Mouse (Mus musculus): ENCODE measurements around the gene Tbc1d2b. TPM values are rescaled to one million over a fixed set of nuclear protein-coding genes. Genes with fewer than 3 reads are reported as not detected.

The Tbc1d2b gene
- polyA plus RNA-seq, 1 experiment = 10.9 TPM

DNA sequence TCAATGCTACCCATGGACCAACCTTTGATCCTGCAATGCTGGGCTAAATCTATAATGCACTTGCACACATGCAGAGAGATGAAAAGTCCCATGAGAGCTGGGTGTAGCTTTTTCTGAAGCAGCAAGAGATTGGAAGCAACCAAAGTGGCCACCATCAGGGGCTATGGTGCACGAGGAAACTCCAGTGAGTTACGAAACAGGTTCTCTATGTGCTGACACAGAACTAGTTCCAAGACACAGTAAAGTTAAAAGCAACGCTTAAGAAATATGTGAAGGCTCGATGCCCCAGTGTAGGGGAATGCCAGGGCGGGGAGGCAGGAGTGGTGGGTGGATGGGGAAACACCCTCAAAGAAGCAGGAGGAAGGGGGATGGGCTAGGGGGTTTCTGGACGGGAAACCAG is 61.9 kb downstream of the Tbc1d2b start:
- no peak for DNase-seq (ENCODE audit: extremely low spot score in 1 of 2, low spot score in 1 of 2)

DNA sequence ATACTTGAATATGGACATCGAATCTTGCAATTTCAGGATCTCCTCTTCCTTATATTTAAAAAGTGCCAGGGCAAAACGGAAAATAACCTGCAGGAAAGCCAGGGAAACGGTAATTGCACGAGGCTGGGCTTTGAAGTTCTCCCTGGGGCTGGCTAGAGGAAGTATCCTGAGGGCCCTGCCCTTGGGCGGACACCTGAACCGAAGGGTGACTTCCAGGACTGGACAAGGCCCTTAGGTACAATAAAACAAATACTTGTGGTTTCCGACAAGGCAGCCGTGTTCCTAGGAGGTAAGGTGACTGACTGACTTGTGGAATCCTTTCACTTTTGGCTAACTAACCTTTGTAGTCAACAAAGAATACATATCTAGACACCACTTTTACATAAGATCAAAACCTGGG is 62.8 kb downstream of the Tbc1d2b start:
- DNase-seq (ENCODE audit: extremely low spot score in 1 of 2, low spot score in 1 of 2) = no peak

DNA sequence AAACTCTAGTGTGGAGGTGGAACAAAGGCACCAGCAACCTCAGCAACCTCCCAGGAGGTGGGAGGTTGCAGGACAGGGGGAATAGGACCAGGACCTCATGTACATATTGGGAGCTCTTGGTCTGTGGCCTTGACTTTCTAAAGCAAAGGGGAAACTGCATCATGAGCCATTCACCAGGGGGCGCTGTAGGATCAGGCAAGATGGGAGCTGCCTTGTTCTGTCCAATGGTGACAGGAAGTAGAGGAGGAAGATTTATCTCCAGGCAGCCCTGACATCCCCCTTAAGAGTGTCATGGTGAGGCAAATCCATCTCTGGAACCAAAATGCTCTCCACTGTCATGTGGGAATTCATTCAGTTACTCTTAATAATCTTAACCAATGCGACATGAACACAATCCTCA is 64.1 kb downstream of the Tbc1d2b start:
- peak; percentile 44 to 91 for DNase-seq (ENCODE audit: extremely low spot score in 1 of 2, low spot score in 1 of 2)

DNA sequence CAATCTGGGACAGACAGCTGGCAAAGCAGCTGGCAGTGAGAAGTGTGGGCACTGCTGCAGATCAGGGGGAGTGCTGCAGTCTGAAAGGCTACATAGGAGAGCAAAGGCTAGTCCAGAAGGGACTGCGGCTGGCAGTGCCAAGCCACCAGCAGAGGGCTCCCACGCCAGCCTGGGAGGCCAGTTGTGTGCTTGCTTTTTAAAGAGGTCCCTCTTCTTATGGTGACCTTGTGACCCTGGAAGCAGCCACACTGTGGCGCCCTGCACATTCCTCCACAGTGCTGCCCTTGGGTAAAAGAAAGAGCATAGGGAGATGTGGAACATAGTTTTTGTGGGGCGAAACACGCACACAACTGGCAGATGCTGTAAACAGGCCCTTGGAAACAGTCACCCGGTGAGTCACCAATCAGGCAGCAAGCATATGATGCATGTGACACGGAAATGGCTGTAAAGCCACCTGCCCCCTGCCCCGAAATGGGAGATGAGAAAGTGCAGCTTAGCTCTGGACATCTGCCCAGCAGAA is 66.1 kb downstream of the Tbc1d2b start:
- DNase-seq (ENCODE audit: extremely low spot score in 1 of 2, low spot score in 1 of 2) = peak in 1 of 2 experiments; percentile 23

DNA sequence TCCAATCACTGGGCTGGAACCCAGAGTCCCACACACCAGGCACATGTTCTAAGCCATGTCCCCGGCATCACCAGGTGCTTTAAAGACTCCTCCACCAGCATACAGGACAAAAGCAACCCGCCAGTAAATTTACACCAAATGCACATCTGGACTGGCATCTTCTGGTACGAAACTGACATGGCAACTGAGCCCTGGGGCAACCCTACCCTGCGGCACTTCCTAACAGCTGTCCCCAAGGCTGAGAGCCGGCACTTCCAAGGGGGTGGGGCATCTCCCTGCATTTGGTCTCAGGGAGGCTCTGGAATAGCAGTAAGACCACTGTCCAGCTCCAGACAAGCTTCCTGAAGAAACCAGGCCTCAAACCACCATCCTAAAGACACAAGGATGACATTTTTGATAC is 67.4 kb downstream of the Tbc1d2b start:
- DNase-seq (ENCODE audit: extremely low spot score in 1 of 2, low spot score in 1 of 2) = no peak

DNA sequence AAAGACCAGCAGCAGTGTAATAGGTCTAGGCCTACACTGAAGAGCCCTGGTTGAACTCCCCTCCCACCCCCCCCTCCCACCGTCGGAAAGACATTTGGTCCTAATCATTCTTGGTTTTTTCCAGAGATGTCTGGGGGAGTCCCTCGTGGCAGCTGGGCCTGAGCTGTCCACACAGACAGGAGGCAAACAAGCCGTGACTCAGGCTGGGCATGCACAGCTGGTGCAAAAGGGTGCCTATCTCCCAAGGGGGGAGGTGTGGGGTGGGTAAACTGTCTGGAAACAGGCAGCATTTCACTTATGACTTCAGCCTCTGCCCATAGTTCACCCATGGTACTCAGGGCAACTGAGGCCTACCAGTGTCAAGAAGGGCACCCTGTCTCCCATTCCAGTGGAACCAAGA is 69.1 kb downstream of the Tbc1d2b start:
- DNase-seq (ENCODE audit: extremely low spot score in 1 of 2, low spot score in 1 of 2) = no peak

DNA sequence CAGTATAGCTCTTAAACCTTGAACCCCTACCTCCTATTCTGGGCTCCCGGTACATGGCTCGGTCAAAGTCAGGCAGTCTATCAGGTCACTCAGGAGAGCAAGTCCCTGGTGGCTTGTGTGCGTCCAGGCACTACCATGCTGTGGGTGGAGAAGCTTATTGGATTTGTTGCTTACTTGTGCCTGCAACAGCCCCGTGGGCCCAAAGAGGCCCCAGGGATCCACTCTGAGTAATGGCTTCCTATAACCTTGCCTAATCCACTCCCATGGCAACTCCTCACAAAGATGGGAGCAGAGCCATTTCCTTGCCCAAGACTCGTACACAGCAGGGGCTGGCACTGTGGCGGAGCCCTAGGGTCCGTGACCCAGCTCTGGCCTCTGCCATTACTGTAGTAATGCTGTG is 69.5 kb downstream of the Tbc1d2b start:
- DNase-seq (ENCODE audit: extremely low spot score in 1 of 2, low spot score in 1 of 2) = no peak

DNA sequence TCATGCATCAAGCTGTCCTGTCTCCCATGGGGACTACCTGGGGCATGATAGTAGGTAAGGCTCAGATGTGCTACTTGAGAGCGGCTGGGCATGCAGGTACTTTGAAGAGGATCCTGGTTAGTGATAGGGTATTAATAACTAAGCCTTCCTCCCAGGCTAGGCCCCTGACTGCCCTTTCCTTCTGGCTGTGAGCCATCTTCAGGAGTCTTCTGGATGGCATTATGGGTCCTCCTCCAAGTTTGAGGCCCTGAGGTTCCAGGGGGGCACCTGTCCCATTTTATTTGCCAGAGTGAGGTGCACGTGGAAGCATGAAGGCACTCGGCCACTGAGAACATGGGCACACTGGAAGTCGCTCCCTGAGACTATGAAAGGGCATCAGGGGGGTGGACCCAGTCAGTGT is 70.1 kb downstream of the Tbc1d2b start:
- DNase-seq (ENCODE audit: extremely low spot score in 1 of 2, low spot score in 1 of 2) = no peak

DNA sequence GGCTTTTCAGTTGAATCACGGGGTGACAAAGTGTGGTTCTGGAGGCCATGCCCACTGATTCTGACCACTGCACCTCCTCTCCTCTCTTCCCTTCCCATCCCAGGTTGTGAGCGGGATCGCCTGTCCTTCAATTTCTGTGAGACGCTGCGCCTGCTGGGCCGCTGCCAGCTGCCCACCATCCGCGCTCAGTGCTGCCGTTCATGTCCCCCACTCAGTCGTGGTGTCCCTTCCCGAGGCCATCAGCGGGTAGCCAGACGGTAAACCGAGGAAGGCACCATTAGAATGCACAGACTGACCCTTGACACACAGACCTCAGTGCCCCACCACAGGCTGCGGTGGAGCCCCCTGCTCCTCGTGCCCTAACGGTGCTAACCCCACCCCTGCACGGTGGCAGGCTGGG is 71.0 kb downstream of the Tbc1d2b start:
- no peak for DNase-seq (ENCODE audit: extremely low spot score in 1 of 2, low spot score in 1 of 2)

DNA sequence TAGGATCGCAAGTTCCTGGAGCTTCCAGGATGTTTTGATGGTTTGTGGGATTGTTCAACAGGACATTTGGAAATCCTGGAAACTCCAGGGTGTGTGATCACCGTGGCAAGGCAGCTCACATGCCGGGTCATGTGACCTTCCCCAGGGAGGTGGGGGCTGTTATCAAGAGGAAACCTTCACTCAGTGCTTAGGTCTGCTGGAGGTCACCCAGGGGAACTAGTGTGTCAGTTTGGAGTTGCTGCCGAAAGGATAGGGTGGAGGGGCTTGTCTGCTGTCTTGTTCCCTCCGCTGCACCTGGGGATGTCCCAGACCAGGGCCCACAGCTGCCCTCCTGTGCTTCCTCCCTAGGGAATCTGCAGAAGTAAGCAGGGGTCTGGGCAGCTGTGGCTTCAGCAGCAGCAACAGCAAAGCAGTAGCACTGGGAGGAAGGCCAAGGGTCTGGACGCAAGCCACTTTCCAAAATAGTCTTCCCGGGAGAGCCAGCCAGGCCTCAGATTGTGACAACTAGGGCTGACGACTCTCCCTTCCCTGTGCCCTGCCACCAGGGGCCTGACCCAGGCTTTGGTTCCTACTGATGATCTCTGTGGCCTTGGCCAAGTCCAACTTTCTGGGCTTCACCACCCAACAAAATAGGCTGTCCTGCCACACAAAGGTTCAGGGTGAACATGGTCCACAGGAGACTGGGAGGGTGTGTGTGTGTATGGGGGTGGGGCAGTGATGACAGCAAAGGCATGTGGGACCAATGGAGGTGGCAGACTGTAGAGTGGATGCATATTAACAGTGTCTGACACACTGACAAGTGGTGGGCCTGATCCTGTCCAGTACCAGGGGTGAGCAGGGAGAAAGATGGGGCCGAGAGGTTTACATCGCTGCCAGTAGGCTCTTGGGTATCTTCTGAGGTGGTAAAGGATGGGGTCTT is 71.8 kb downstream of the Tbc1d2b start:
- DNase-seq (ENCODE audit: extremely low spot score in 1 of 2, low spot score in 1 of 2) = peak in 1 of 2 experiments; percentile 41

DNA sequence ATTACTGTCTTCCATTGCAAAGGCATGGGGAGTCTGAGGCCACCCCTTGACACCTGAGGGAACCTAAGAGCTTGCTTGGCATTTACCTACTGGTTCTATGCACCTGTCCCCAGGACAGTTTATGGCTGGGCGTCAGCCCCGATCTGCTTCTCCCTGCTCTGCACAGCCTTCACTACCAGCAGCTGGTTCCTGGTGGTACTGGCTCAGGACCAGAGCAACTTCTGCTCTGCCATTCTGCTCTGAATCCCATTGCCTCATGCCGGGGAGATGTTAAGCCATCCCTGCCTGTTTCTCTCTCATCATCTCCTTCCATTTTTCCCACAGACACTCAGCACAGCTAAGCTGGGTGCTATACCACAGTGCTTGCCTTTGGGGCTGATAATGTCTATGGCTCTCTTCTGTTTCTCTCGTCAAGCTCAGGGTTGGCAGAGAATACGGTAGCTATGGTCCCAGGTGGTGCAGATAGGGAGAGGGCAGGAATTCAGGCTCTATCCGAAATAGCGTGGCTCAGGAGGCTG is 72.7 kb downstream of the Tbc1d2b start:
- no peak for DNase-seq (ENCODE audit: extremely low spot score in 1 of 2, low spot score in 1 of 2)

DNA sequence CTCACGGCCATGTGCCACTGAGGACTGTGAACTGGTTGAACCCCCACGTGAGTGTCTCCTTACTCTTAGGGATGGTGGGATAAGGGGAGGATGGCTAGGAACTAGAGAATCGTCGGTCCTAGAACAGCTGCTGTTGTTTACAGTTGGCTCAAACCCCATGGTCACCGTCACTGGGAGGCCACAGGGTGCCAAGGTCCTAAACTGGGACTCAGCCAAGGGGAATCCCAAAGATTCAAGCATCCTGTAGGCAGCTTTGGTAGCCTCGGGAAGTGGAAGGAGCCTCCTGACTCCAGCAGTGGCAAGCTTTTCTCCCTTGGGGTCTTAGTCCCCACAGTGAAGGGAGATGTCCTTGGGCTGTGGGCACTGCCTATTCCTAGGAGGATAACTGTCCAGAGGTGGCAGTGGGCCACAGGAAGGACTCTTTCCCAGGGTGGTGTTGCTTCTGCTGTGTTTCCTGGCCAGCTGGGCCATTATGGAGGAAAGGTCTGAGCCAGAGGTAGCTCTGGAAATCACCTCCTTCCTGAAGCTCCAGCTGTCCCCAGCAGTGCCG is 73.4 kb downstream of the Tbc1d2b start:
- no peak for DNase-seq (ENCODE audit: extremely low spot score in 1 of 2, low spot score in 1 of 2)

DNA sequence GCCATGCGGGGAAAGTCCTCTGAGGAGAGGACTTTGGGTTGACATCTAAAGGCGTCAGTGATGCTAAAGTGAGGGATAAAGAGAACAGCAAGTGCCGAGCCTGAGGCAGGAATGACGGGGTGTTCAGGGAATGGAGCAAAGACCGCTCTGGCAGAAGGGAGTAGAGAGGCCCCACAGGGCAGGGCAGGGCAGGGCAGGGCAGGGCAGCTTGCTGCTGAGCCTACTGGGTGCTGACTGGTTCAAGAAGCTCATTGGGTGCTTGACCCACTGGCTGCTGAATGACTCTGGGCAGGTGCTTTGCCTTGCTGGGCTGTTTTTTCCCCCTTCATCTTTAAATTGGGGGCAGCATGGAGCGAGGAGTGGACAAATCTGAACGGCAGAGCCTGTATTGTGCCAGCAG is 74.3 kb downstream of the Tbc1d2b start:
- no peak for DNase-seq (ENCODE audit: extremely low spot score in 1 of 2, low spot score in 1 of 2)

DNA sequence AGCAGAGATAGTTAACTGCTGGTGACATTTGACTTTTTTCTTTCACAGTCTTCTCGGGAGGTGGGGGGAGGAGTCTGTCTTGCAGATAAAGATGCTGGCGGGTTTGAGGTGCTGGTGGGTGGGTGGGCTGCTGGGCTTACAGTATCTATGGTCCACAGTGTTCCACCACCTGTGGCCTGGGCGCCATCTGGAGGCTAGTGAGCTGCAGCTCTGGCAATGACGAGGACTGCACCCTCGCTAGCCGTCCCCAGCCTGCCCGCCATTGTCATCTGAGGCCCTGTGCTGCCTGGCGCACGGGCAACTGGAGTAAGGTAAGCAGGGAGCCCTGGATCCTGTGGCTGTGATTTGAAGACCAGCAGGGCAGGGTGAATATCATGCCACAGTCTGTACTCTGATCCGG is 75.6 kb downstream of the Tbc1d2b start:
- no peak for DNase-seq (ENCODE audit: extremely low spot score in 1 of 2, low spot score in 1 of 2)

DNA sequence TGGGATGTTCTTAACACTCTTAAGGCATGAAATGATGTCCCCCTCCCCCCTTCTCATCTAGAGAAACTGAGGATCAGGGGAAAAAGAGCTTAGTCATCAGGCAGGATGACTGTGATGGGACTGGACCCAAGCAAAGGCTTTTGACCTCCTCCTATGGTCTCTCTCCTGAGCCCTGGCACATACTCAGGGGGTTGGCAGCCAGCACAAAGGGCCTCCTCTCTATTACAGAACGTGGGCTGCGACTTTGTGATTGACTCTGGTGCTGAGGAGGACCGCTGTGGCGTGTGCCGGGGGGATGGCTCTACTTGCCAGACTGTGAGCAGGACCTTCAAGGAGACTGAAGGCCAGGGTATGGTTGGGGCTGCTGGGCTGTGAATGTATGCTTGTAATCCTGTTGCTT is 81.2 kb downstream of the Tbc1d2b start:
- no peak for DNase-seq (ENCODE audit: extremely low spot score in 1 of 2, low spot score in 1 of 2)

DNA sequence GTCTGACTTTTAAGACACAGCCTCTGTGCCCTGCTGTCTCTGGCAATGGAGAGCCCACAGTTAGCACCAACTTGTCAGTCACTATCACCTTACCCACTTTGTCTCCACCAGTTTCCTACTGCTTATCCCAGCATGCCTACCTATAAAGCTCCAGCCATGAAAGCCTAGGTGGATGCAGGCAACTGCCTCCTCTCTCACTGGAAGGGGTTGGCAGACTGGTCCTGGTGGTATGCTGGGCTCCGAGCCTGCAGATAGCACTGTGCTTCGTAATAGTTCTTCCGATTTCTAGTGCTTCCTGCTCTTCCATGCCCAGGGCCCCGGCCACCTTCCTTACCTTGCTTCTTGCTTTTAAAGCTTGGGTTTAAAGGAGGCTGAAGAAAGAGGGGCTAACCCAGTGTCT is 81.7 kb downstream of the Tbc1d2b start:
- DNase-seq (ENCODE audit: extremely low spot score in 1 of 2, low spot score in 1 of 2) = no peak

DNA sequence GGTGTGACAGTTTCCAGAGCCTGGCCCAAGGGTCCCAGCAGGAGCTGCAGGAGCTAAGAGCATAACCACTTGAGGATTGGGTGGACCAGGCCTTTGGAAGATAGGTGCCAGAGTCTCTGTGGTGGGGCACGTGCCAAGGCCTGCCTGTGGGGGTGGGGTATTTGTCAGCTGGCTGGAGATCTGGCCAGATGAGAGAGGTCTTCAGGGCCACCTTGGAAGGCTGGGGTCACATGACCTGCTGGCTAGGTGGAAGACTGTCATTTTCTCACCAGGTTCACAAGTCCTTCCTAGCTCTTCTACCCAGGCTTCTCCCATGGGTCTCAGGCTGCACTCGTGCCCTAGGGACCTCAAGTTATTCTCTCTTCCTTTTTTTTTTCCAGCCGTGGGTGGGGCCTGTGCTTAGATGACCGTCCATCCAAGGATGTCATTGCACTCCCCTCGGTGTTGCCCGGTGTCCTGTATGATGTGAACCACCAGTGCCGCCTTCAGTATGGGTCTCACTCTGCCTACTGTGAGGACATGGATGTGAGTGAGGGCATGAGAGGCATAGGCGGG is 85.2 kb downstream of the Tbc1d2b start:
- no peak for DNase-seq (ENCODE audit: extremely low spot score in 1 of 2, low spot score in 1 of 2)

DNA sequence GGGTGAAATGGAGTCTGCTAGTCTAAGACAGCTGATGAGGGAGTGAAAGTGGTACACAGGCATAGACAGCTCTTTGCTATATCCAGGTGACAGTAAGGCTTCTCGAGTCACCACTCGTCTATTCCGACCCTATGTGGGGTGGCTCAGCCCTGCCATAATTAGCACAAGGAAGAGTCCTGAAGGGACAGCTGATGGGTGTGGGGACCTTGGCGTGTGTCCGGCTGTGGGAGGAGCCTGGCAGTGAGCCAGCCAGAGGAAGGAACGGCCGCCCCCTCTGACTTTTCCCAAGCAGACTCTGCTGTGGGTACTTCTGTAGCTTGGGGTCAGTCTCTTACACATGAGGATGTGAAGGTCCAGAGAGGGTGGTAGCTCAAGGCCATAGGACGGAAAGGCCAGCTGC is 86.5 kb downstream of the Tbc1d2b start:
- no peak for DNase-seq (ENCODE audit: extremely low spot score in 1 of 2, low spot score in 1 of 2)

DNA sequence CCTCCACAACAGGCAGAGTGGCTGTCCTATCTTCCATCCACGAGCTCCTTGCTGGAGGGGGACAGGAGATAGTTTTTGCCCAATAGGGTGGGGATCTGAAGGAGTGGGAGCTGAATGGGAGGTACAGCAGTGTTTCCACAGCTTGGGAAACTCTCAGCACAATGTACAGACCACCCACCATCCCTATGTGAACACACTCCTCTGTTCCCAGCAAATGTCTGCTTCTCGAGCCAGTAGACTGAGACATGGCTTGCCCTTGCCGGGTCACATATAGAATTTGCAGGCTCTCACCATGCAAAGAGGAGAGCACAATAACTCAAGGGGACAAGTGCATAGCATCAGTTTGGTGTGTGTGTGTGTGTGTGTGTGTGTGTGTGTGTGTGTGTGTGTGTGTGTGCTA is 87.1 kb downstream of the Tbc1d2b start:
- no peak for DNase-seq (ENCODE audit: extremely low spot score in 1 of 2, low spot score in 1 of 2)

DNA sequence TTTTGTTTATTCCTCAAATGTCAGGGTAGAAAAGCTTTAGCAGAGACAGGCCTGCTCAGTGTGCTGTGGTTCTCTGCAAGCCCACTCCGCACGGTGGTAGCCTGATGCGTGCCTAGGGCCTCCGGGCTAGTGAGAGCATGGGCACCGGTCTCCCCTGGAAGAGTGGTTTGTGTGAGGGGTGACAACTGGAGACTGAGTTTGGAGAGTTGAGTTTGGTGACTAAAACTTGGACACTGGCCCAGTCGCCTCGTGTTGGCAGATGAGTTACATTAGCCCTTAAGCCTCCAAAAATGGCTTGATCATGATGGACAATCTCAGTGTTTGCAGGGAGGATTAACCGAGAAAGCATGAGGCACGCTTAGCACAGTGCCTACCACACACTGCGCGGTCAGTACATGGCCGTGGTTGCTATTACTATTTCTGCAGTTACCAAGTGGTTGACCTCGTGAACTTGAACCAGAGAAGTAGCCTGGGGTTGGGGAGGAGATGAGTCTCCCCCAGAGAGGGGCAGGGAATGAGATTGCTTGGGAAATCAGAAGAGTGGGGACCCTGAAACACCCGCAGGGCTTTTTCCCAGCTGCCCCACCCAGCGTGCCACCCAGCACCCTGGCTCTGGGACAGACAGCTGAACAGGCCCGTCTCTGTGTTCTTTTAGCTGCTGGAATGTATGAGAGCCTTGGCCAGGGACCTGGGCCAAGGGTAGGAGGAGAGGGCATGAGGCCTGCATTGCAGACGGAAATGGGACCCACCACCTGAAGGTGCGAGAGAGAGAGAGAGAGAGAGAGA is 87.8 kb downstream of the Tbc1d2b start:
- DNase-seq (ENCODE audit: extremely low spot score in 1 of 2, low spot score in 1 of 2) = no peak

Measured in frontal cortex, adult 2 months (tissue).